Mouse (Mus musculus): Measurements from ENCODE around the gene Gm20481. TPM values are rescaled to one million over a fixed set of nuclear protein-coding genes. Genes with fewer than 3 reads are reported as not detected.
"Not testable (repeated sequence)": the region's sequence is repeated elsewhere in the genome, so short reads cannot be mapped to it uniquely, and the experiment has no call there.

Gene Gm20481
- polyA plus RNA-seq, 2 experiments from 2014 or later: not detected

DNA sequence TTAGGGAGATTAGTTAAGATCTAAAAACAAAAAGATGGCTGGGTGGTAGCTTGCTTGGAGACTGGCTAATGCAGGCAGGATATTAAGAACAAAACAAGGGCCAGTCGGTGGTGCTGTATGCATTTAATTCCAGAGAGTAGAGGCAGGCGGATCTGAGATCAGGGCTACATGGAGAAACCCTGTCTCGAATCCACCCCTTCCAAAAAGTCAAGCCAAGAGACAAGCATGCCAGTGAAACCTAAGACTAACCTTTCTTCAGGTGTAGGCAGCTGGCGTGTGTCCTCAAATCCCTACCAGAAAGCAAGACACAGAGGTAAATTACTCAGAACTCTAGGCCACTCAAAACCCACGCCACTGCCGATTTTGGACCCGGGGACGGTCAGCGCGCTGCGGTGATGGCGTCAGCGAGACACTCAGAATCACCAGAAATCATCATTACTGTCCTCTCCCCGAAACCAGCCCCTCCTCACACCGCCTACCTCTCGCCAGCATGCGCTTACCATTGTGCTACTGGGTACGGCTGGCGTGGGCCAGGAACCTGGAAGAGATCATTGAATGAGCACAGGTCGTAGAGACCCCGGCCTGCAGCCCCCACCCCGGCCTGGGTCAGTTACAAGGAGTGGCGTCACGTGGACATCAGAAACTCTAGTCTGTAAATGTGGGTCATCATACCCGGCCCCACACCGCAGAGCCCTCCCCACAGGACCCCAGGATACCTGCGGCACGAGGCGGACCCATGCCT is 17.9 kb upstream of the Gm20481 start:
- ATAC-seq: no peak

DNA sequence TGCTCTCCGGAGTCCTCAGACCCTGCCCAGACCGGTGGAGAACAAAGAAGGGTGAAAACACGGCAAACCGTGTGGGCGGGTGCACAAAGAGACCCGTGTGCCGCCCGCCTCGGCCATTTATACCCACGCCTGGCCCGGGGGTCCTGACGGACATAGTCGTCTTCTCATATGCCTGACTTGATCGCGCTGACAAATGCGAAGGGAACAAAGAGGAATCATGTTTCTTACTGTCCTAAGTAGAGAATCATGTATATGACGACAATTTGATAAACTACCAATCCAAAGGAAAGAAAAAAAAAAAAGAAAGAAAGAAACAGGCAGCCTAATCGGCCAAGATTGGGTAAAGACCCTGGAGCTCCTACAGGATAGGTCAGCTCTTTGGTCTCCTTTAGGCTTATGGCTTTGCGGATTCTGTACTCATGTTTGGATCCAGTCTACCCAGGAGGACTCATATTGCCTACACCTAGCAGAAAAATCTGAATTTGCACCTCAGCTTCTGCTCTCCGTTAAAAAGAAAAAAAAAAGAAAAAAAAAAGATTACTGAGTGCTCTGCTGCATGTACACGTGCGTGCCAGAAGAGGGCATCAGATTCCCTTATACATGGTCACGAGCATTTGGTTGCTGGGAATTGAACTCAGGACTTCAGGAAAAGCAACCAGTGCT is 17.2 kb upstream of the Gm20481 start:
- peak; percentile 52 for ATAC-seq

DNA sequence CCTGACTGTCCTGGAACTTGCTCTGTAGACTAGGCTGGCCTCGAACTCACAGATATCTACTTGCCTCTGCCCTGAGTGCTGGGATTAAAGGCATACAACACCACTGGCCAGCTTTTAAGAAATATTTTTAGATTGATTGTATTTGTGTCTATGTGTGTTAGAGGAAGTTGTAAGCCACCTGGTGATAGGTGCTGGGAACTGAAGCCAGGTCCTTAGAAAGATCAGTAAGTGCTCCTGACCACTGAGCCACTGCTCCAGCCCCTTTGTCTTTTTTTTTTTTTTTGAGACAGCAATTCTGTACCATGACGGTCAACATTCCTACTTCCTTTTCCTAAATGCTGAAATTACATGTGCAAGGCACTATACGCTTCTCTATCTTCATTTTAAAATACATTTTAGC is 16.5 kb upstream of the Gm20481 start:
- ATAC-seq: no peak

DNA sequence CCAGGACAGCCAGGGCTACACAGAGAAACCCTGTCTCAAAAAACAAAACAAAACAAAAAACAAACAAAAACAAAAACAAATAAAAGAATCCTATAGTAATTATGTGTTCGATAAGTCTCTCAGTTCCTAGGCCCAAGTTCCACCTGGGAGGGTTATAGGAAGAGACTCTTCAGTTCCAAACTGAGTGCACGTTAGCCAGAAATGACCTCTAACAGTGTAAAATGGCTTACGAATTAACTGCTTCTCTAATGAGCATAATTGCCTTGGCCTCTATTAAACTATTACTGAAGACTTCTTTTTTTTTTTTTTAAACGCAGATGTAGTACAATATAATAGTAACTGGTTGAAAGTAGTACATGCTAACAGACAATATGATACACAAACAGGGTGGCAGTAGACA is 15.8 kb upstream of the Gm20481 start:
- ATAC-seq: no peak

DNA sequence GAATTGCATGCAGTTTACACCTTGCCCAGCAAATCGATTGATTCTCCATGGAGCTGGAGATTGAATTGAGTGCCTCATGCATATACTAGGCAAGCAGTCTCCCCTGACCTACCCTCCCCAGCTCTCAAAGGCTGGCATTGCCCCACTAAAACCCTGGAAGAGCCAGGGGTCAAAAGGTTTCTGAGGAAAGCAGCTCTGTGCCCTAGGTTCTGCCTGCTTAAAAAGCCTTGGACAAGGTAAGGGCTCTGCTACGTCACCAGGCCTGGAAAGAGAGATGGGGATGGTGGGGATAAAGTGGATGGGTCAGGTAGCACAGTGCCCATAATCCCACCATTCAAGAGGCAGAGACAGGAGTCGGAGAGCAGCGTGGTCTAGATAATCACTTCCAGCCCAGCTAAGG is 14.9 kb upstream of the Gm20481 start:
- no peak for ATAC-seq

DNA sequence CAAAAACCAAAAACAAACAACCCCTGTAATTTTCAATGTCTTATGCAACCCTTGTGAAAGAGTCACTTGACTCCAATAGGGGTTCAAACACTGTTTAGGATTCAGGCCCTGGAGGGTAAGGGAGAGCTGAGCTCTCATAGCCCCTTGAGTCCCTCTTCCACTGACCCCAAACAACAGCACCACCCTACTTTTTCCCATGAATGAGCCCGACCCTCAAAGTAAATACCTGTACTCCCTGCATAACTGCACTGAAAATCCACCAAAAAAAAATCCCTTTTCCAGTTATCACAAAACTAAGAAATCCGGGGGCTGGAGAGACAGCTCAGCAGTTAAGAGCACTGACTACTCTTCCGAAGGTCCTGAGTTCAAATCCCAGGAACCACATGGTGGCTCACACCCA is 13.8 kb upstream of the Gm20481 start:
- ATAC-seq: no peak

DNA sequence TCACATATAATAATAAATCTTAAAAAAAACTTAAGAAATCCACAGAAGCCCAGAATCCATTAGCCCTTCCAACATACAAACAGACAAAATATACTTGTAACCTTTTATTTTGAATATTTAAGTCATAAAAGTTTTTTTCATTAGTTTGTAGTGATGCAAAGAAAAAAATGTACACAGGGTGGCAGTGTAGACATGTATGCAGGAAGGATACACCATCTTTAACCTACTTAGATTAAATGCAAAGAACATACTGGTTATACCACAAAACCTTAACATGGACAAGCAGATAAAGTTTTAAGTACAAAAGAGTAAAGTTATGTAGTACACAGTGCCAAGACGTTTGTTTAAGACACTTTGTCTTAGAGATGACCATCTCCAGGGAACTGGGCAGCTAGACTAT is 13.4 kb upstream of the Gm20481 start:
- no peak for ATAC-seq

DNA sequence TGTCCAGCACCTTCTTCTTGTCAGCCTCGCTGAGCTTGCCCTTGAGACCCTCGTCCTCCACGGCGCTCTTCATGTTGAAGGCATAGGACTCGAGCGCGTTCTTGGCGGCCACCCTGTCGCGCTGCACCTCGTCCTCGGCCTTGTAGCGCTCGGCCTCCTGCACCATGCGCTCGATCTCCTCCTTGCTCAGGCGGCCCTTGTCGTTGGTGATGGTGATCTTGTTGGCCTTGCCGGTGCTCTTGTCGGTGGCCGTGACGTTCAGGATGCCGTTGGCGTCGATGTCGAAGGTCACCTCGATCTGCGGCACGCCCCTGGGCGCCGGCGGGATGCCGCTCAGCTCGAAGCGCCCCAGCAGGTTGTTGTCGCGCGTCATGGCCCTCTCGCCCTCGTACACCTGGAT is 12.4 kb upstream of the Gm20481 start:
- ATAC-seq: not testable (repeated sequence)

DNA sequence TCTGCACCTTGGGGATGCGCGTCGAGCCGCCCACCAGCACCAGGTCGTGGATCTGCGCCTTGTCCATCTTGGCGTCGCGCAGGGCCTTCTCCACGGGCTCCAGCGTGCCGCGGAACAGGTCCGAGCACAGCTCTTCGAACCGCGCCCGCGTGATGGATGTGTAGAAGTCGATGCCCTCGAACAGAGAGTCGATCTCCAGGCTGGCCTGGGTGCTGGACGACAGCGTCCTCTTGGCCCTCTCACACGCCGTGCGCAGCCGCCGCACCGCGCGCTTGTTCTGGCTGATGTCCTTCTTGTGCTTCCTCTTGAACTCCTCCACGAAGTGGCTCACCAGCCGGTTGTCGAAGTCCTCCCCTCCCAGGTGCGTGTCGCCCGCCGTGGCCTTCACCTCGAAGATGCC is 11.7 kb upstream of the Gm20481 start:
- not testable (repeated sequence) for ATAC-seq

DNA sequence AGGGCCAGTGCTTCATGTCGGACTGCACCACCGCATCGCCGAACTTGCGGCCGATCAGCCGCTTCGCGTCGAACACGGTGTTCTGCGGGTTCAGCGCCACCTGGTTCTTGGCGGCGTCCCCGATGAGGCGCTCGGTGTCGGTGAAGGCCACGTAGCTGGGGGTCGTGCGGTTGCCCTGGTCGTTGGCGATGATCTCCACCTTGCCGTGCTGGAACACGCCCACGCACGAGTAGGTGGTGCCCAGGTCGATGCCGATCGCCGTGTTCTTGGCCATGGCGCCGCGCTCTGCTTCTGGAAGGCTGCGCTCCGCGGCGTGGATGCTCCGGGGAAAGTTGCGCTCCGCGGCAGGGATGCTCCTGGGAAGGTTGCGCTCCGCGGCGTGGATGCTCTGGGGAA is 11.0 kb upstream of the Gm20481 start:
- ATAC-seq: peak; percentile 28

DNA sequence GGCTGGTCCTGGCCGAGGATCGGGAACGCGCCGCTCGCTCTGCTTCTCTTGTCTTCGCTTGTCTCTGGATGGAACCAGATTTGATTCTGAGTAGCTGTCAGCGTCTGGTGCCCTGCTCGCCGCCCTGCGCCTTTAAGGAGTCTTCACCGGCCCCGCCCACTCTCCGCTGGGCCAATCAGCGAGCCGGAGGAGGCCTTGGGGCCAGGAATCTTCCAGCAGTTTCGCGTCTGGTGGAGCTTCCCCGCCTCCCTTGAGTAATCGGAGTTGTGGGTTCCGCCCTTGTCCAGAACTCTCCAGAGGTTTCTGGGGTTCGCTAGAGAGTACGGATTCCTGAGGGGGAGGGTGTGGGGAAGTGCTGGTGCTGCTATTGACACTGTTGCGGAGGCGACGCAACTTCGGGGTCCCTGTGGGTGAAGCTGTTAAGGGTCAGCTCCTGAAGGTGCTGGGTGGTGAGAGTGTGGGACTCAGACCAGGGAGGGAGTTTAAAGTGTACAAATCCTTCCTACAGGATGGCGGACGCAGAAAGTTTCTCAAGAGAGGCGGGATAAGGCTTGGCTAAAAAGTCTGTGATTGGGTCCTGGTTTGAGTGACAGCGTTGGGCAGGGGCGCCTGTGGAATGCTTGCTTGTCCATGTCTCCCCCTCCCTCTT is 10.5 kb upstream of the Gm20481 start, which contains the start of gene Hspa1b:
TSS of gene Hspa1b (minus strand) at position 109 of the 649 bp plus-strand sequence.
- ATAC-seq: peak; percentile 90

DNA sequence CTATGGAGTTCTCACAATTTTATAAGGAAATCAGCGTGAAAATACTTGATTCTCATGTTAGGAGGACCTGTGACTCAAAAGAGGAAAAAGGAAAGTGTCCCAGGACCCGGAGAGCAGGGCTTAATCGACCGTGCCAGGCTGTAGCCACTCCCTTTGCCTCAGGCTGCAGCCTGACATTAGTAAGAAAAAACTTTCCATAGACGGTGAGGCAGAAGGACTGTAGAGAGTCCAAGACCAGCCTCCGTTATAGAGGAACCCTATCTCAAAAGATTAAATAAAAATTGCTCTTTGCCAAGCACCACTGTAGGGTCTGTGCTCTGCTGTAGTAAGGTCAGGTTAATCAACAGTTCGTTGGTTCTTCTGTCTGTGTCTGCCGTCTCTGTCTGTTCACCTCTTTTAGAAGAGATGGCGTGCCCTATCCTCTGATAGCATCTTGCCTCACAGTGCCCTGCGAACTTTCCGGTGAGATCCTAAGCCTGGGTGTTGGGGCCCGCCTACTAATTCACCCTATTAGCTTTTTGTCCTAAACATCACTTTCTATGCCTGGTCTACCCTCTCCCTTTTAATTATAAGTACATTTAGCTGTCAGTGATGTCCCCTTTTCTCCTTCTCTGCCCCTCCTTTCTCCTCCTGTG is 9.7 kb upstream of the Gm20481 start:
- no peak for ATAC-seq

DNA sequence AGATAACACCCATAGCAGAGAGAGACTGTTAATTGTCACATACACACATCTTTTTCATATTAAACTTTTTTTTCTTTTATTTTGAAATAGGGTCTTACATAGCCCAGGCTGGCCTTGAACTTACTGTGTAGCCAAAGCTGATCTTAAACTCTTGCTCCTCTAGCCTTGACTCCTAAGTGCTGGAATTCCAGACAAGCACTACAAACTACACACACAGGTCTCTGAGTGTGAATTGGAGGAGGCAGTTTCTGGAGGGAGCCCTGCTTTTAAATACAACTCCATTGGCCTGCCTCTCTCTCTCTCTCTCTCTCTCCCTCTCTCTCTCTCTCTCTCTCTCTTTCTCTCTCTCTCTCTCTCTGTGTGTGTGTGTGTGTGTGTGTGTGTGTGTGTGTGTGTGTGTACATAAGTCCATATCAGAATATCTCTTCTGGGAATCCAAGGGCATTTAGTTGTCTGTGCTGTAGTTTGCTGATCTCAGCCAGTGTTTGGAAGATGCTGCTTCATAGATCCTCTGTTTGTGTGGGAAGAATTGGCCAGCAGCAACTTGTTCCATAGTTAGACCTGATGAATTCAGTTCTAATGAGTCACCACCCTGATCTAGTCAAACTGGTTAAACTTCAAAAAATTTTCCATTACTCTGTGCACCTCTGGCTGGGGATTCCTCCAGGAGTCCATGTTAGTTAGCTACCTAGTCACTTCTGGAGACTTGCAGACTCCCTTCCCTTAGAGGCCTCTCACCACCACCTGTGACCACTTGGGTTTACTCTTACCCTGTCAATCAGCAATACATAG is 8.8 kb upstream of the Gm20481 start:
- no peak for ATAC-seq

DNA sequence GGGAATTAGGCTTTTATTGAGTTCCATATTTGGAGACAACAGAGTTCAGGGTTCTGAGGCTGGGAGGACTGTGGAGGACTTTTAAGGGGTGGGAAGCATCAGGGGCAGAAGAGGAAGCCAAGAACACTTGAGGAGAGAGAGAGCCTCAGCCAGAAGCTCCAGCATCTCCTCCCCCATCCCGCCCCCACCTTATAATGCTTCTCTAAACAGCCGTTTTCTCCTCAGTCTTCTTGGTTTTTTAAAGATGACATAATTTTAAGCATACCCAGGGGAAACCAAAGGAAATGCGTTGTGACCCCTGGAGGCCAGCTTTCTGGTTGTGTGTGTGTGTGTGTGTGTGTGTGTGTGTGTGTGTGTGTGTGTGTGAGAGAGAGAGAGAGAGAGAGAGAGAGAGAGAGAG is 7.6 kb upstream of the Gm20481 start:
- ATAC-seq: no peak

DNA sequence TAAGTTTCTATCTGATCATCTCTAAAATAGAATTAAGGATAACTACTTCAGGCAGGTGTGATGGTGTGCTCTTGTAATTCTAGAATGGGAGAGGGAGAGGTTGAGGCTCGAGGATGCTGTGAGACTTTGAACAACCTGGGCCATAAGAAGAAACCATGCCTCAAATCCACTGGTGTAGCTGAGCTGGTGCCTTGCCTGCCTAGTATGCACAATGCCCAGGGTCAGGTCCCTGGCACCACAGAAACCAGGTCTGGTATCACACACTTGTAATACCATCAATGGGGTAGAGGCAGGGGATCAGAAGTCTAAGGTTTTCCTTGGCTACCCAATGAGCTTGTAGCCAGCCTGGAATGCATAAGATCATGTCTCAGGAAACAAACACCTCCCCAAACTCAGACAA is 6.9 kb upstream of the Gm20481 start:
- no peak for ATAC-seq

DNA sequence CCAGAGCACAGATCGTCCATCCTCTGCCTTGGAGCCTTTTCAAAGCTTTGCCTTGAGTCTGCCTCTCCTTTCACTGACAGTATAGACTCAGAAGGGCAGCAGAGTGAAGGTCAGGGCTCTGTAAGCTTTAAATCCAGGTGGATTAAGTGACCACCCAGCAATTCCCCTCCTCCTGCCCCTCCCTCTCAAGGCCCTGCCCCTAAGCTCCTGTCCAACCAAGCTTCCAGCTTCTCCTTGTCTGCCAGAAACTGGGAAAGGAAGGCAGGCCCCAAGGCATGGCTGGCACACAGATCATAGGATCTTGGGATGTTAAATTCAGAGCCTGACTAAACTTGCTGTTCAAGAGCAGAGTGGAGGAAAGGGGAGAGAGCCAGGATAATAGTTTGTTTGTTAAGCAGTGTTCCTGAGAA is 5.1 kb upstream of the Gm20481 start:
- no peak for ATAC-seq

DNA sequence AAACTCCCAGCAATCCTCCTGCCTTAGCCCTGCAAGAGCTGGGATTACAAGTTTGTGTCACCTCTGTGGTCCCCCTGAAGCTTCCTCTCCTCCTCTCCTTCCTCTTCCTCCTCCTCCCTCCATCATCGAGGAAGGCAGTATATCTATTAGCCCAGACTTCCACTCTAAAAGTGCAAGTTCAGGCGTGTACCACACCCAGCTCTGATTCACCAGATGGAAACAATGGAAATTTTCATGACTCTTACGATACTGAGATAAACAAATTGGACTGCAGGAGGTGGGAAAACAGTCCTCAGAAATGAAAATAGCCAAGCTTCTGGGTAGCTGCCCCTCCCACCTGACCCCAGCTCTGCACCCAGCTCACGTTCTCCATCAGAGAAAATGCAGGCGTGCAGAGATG is 4.1 kb upstream of the Gm20481 start:
- ATAC-seq: no peak

DNA sequence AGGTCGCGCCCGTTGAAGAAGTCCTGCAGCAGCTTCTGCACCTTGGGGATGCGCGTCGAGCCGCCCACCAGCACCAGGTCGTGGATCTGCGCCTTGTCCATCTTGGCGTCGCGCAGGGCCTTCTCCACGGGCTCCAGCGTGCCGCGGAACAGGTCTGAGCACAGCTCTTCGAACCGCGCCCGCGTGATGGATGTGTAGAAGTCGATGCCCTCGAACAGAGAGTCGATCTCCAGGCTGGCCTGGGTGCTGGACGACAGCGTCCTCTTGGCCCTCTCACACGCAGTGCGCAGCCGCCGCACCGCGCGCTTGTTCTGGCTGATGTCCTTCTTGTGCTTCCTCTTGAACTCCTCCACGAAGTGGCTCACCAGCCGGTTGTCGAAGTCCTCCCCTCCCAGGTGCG is 1.1 kb downstream of the Gm20481 start:
- ATAC-seq: not testable (repeated sequence)

DNA sequence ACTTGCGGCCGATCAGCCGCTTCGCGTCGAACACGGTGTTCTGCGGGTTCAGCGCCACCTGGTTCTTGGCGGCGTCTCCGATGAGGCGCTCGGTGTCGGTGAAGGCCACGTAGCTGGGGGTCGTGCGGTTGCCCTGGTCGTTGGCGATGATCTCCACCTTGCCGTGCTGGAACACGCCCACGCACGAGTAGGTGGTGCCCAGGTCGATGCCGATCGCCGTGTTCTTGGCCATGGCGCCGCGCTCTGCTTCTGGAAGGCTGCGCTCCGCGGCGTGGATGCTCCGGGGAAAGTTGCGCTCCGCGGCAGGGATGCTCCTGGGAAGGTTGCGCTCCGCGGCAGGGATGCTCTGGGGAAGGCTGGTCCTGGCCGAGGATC is 2.0 kb downstream of the Gm20481 start:
- ATAC-seq: peak; percentile 13

DNA sequence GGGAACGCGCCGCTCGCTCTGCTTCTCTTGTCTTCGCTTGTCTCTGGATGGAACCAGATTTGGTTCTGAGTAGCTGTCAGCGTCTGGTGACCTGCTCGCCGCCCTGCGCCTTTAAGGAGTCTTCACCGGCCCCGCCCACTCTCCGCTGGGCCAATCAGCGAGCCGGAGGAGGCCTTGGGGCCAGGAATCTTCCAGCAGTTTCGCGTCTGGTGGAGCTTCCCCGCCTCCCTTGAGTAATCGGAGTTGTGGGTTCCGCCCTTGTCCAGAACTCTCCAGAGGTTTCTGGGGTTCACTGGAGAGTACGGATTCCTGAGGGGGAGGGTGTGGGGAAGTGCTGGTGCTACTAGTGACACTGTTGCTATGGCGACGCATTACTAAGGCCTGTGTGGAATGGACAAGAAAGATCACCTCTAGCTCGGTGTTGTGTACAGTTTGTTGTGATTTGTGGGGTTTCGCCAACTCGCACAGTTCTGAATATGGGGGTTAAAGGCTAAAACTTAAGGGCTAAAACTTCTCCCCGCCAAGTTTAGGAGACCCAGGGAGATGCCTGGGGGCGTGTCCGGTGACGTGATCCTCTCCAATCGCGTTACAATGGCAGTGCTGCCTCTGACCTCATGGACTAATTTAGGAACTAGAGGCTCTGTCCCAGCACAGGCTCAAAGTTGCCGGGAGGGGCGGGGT is 2.5 kb downstream of the Gm20481 start, which contains the start of the genes Hspa1a and Hspa1l:
TSS of gene Hspa1a (minus strand) at position 88 of the 681 bp plus-strand sequence.
TSS of gene Hspa1l (plus strand) at position 635 of the 681 bp plus-strand sequence.
- ATAC-seq: peak; percentile 95

DNA sequence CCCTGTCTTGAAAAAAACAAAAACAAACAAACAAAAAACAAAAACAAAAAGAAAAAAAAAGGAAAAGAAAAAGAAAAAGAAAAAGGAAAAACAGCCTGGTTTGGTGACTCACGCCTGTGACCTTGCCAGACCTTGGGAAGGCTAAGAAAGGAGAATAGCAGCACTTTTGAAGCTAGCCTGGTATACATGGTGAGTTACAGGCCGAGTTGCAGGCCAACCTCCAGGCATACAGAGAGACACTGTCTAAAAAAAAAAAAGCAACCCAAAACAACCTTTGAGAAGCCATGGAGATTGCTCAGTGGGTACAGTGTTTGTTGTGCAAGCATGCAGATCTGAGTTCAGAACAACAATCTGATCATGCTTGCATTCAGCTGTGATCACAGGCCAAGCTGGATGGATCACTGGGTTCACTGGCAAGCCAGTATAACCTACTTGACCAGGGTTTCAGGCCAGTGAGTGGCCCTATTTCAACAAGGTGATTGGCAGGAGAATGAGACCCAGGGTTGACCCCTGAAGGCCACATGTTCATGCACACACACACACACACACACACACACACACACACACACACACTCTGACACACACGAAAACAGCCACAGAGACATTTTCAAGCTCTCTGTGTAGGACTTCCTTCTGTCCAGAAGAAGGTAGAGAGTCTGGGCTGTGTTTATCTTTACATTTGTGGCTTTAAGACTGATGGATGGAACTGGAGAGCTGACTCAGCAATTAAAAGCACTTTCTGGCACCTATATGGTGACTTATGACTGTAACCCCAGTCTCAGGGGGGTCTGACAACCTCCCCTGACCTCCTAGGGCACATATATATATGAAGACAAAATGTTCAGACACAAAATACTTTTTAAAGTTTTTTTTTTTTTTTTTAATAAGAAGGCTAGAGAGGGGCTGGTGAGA is 6.1 kb downstream of the Gm20481 start:
- no peak for ATAC-seq

Data from activated CD4-positive, CD25-positive, alpha-beta regulatory T cell, adult 4 months (primary cell).